Mouse (Mus musculus) stomach, postnatal 0 days (tissue): ENCODE measurements at regions not wholly inside any gene's neighbourhood (a gene's known extent, or its start where the extent isn't known, plus 50 kb on each side); places are given as distances from the start of the nearest gene placed in this dataset.

Source experiments
- ATAC-seq: fragments of 200-750 bp; cut with Nextera tagmentation; 2 replicates; pipeline ENCODE4 v1.8.0; 2017; ENCODE audit not compliant: low FRiP score, low TSS enrichment
- DNase-seq: peaks from one replicate; pipeline ENCODE4 v3.0.0-alpha.2; 2016; ENCODE audit warnings: low spot score
- H3K27ac ChIP-seq: fragments of 300-500 bp; sonication (generic); replicated peaks from 2 replicates; pipeline ENCODE4 v1.5.1; 2014; ENCODE audit warnings: mild to moderate bottlenecking, control low read depth
- H3K27me3 ChIP-seq: fragments of 300-500 bp; sonication (generic); 2 replicates; pipeline ENCODE4 v1.6.1; 2014; ENCODE audit warnings: low read length; ENCODE audit not compliant: control insufficient read depth, insufficient read depth
- H3K36me3 ChIP-seq: fragments of 300-500 bp; sonication (generic); 2 replicates; pipeline ENCODE4 v1.6.1; 2014; ENCODE audit warnings: low read length, mixed read lengths; ENCODE audit not compliant: control insufficient read depth, insufficient read depth
- H3K4me1 ChIP-seq: fragments of 300-500 bp; sonication (generic); replicated peaks from 2 replicates; pipeline ENCODE4 v1.6.1; 2014; ENCODE audit warnings: antibody characterized with exemption; ENCODE audit not compliant: control insufficient read depth, insufficient read depth
- H3K4me2 ChIP-seq: fragments of 300-500 bp; sonication (generic); replicated peaks from 2 replicates; pipeline ENCODE4 v1.6.1; 2014; ENCODE audit warnings: low read depth, mild to moderate bottlenecking, control low read depth, moderate library complexity
- H3K4me3 ChIP-seq: fragments of 300-500 bp; sonication (generic); 2 replicates; pipeline ENCODE4 v1.5.1; 2014; ENCODE audit warnings: low read depth, low read length, control low read depth
- H3K9ac ChIP-seq: fragments of 300-500 bp; sonication (generic); 2 replicates; pipeline ENCODE4 v1.6.1; 2014; ENCODE audit warnings: mild to moderate bottlenecking, low read length, control low read depth, mixed read lengths
- H3K9me3 ChIP-seq: fragments of 300-500 bp; sonication (generic); 2 replicates; pipeline ENCODE4 v1.6.1; 2016; ENCODE audit warnings: low read length; ENCODE audit not compliant: control insufficient read depth
- CTCF ChIP-seq: IDR thresholded peaks from 2 replicates; pipeline ENCODE4 v1.5.1; 2016; ENCODE audit warnings: antibody characterized with exemption, low read depth, mild to moderate bottlenecking, moderate library complexity
- EP300 ChIP-seq: optimal IDR thresholded peaks from 2 replicates; pipeline ENCODE3; 2016; ENCODE audit warnings: antibody characterized with exemption
- WGBS: fragments of 180-500 bp; shearing (Covaris S2); extraction: QIAGEN DNeasy Blood & Tissue Kit; methylation state at CpG from one replicate; pipeline ENCODE4 v1.1.7; 2014; 5-methylcytosine and 5-hydroxymethylcytosine counted together

- Histone ChIP-seq H3K4me3 (no peak overlapping the region), H3K27ac (no peak overlapping the region), H3K9ac (no peak overlapping the region), H3K4me2 (no peak overlapping the region), H3K9me3 (no peaks in the 10 kb centered on the region), H3K4me1 (no peaks in the 10 kb centered on the region), H3K27me3 (no peaks in the 10 kb centered on the region), H3K36me3 (no peaks in the 10 kb centered on the region)
- DNase-seq (no peak), ATAC-seq (no peak)
- 11% methylated on average over 2 of the region's 2 CpGs for WGBS
- TF ChIP-seq CTCF (peak; percentile 65), EP300 (no peak)
Observed at GRCm38 (mm10) chrX:44228847-44229246, 139.3 kb downstream of the Dcaf12l2 start.
